Mouse (Mus musculus) T-helper 2 cell (primary cell): ENCODE results near the gene Trim28.

ENCODE experiments used
- in situ Hi-C: fragments of 300-600 bp; cut with MboI, MseI; formaldehyde crosslinking; loops from one replicate; pipeline ENCODE4 v1.15.1; 2025; ENCODE audit warnings: high pct_unique_total_duplicates

The Trim28 gene

GRCm38 (mm10) chr7:13056913-13057700 is 58.2 kb downstream of the Trim28 start:
- in situ Hi-C loops = loop anchor here (10.0 kb wide), 1 partner anchor 218 kb away; the partner anchor contains the start of genes Lig1 and Zswim9

- in situ Hi-C loops = loop anchor here (10.0 kb wide), 1 partner anchor 215 kb away; the partner anchor contains the start of genes Lig1 and Zswim9
Measured at GRCm38 (mm10) chr7:13059536-13059935, 60.6 kb downstream of the Trim28 start.

GRCm38 (mm10) chr7:13063399-13063798 is 64.5 kb downstream of the Trim28 start:
- in situ Hi-C loops = loop anchor here (10.0 kb wide), 1 partner anchor 1251 kb away; no protein-coding TSS in a partner anchor

- in situ Hi-C loops = loop anchor here (10.0 kb wide), 1 partner anchor 443 kb away; no protein-coding TSS in a partner anchor
Measured at GRCm38 (mm10) chr7:13072293-13072692, 73.4 kb downstream of the Trim28 start.
